8 mouse cellular contexts compared by ENCODE assay signal in the genomic region with DNA sequence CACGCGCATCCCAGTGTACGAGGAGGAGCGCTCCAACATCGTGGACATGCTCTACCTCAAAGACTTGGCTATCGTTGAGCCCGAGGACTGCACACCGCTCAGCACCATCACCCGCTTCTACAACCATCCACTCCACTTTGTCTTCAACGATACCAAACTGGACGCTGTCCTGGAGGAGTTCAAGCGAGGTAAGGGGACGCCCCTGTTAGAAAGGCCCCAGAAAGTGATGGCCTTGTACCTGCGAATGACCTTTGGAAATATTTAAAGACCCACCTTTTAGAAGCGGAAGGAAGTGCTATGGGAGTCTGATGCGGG. TPM values are rescaled to one million over a fixed set of nuclear protein-coding genes. Genes with fewer than 3 reads are reported as not detected.
A peak's percentile ranks its signal among the peaks of the same experiment; 100 is the strongest.
DNase-seq lines count a peak whose midpoint lies in the region; ATAC-seq and TF ChIP-seq lines count a peak whose summit lies in the region.

No protein-coding gene starts in this region.

- no peak for ATAC-seq in heart, postnatal 0 days (ENCODE audit: insufficient read depth, low read depth)

- H3K27ac ChIP-seq in heart, postnatal 0 days (ENCODE audit: low read depth) = peak overlapping the region; percentile 99
- peak overlapping the region; percentile 96 for H3K27ac ChIP-seq in hindbrain, embryonic 10.5 days
- peak overlapping the region; percentile 94 for H3K27ac ChIP-seq in midbrain, embryonic 10.5 days (replicated peaks)

- H3K36me3 ChIP-seq in heart, postnatal 0 days (replicated peaks; ENCODE audit: control insufficient read depth, insufficient read depth, low read length) = peaks cover 15% of the 10 kb centered on the region; the same call in 1 of the 2 replicates
- H3K36me3 ChIP-seq in hindbrain, embryonic 10.5 days = peaks cover 36% of the 10 kb centered on the region
- peaks cover 37% of the 10 kb centered on the region for H3K36me3 ChIP-seq in midbrain, embryonic 10.5 days

- H3K4me3 ChIP-seq in heart, postnatal 0 days (ENCODE audit: low read depth, low read length) = peak overlapping the region; percentile 92
- H3K4me3 ChIP-seq in hindbrain, embryonic 10.5 days = peak overlapping the region; percentile 94
- H3K4me3 ChIP-seq in midbrain, embryonic 10.5 days = peak overlapping the region; percentile 97

- DNase-seq in heart, postnatal 0 days (ENCODE audit: low spot score) = no peak
- DNase-seq in heart, adult 11 months = no peak
- DNase-seq in MEL-GATA-1-ER (ENCODE audit: extremely low read depth, low read depth) = peak; percentile 25
- no peak for DNase-seq in hindbrain, embryonic 10.5 days (ENCODE audit: low spot score)
- no peak for DNase-seq in midbrain, embryonic 10.5 days (ENCODE audit: low spot score)
- DNase-seq in adrenal gland, postnatal 36 days = no peak
- DNase-seq in spleen, adult 12 weeks (ENCODE audit: low spot score) = no peak
- no peak for DNase-seq in layer of hippocampus, adult 11-12 months (ENCODE audit: low spot score)

- peak overlapping the region; percentile 87 for H3K9ac ChIP-seq in heart, postnatal 0 days (replicated peaks; ENCODE audit: low read depth, low read length)

- TF ChIP-seq CTCF in heart, postnatal 0 days (IDR thresholded peaks at IDR 0.05; ENCODE audit: low read depth) = no peak

- H3K4me1 ChIP-seq in heart, postnatal 0 days (ENCODE audit: control insufficient read depth, insufficient read depth) = peaks cover 20% of the 10 kb centered on the region
- H3K4me1 ChIP-seq in hindbrain, embryonic 10.5 days (replicated peaks) = peaks cover 32% of the 10 kb centered on the region
- peaks cover 31% of the 10 kb centered on the region for H3K4me1 ChIP-seq in midbrain, embryonic 10.5 days

- no peaks in the 10 kb centered on the region for H3K9me3 ChIP-seq in heart, postnatal 0 days (replicated peaks; ENCODE audit: control insufficient read depth, low read length)
- no peaks in the 10 kb centered on the region for H3K9me3 ChIP-seq in hindbrain, embryonic 10.5 days
- no peaks in the 10 kb centered on the region for H3K9me3 ChIP-seq in midbrain, embryonic 10.5 days (replicated peaks)

- no peaks in the 10 kb centered on the region for H3K27me3 ChIP-seq in heart, postnatal 0 days (ENCODE audit: control insufficient read depth, insufficient read depth, low read length)
- no peaks in the 10 kb centered on the region for H3K27me3 ChIP-seq in hindbrain, embryonic 10.5 days (ENCODE audit: insufficient read depth, poor library complexity, severe bottlenecking)
- no peaks in the 10 kb centered on the region for H3K27me3 ChIP-seq in midbrain, embryonic 10.5 days (ENCODE audit: low read depth, poor library complexity, severe bottlenecking)

- TF ChIP-seq EP300 in heart, postnatal 0 days (IDR thresholded peaks at IDR 0.05; ENCODE audit: low read depth) = no peak

- WGBS in heart, postnatal 0 days = 2% methylated on average over 16 of the region's 16 CpGs
- WGBS in hindbrain, embryonic 10.5 days = 1% methylated on average over 16 of the region's 16 CpGs
- WGBS in midbrain, embryonic 10.5 days = under 1% methylated on average over 16 of the region's 16 CpGs

- H3K4me2 ChIP-seq in heart, postnatal 0 days (ENCODE audit: low read depth, low read length) = peak overlapping the region; percentile 99

RNA-seq across cellular contexts. Expression of gene Cnnm3, which starts 1.3 kb away (rescaled TPM):
- total RNA-seq in heart, postnatal 0 days (2014; rRNA removed; ENCODE audit: low replicate concordance) = 10.2 and 21.4 TPM in 2 replicates
- 2.0 and 2.2 TPM in 2 replicates for polyA plus RNA-seq in heart, postnatal 0 days (2015; fragmentation: Nextera tagmentation; extraction: Ambion mirVana)
- 3.2 and 3.5 TPM in 2 replicates for polyA plus RNA-seq in hindbrain, embryonic 10.5 days (2016; fragmentation: Nextera tagmentation; extraction: Ambion mirVana)
- polyA plus RNA-seq in midbrain, embryonic 10.5 days (2016; fragmentation: Nextera tagmentation; extraction: Ambion mirVana) = 2.6 and 3.1 TPM in 2 replicates
- total RNA-seq in adrenal gland, postnatal 36 days (2021) = 10 to 100 TPM; 21.5 to 34.2 TPM

RNA-seq across cellular contexts. Expression of gene Ankrd23, which starts 23.8 kb away (rescaled TPM):
- 62.2 and 93.8 TPM in 2 replicates for total RNA-seq in heart, postnatal 0 days (2014; rRNA removed; ENCODE audit: low replicate concordance)
- 26.7 and 34.2 TPM in 2 replicates for polyA plus RNA-seq in heart, postnatal 0 days (2015; fragmentation: Nextera tagmentation; extraction: Ambion mirVana)
- 15.7 and 18.0 TPM in 2 replicates for polyA plus RNA-seq in hindbrain, embryonic 10.5 days (2016; fragmentation: Nextera tagmentation; extraction: Ambion mirVana)
- 16.3 and 17.4 TPM in 2 replicates for polyA plus RNA-seq in midbrain, embryonic 10.5 days (2016; fragmentation: Nextera tagmentation; extraction: Ambion mirVana)
- 1 to 10 TPM; 6.4 to 8.1 TPM for total RNA-seq in adrenal gland, postnatal 36 days (2021)

RNA-seq across cellular contexts. Expression of gene Gm42417, which starts 26.3 kb away (rescaled TPM):
- not detected in 2 replicates for total RNA-seq in heart, postnatal 0 days (2014; rRNA removed; ENCODE audit: low replicate concordance)
- 1.2 TPM in 1 of 2 replicates, not detected in the other for polyA plus RNA-seq in heart, postnatal 0 days (2015; fragmentation: Nextera tagmentation; extraction: Ambion mirVana)
- 0.75 TPM in 1 of 2 replicates, not detected in the other for polyA plus RNA-seq in hindbrain, embryonic 10.5 days (2016; fragmentation: Nextera tagmentation; extraction: Ambion mirVana)
- 0.69 TPM in 1 of 2 replicates, not detected in the other for polyA plus RNA-seq in midbrain, embryonic 10.5 days (2016; fragmentation: Nextera tagmentation; extraction: Ambion mirVana)
- under 1 TPM in 1 of 2 experiments, not detected in 1; 0.49 TPM for total RNA-seq in adrenal gland, postnatal 36 days (2021)

RNA-seq across cellular contexts. Expression of gene Ankrd39, which starts 34.3 kb away (rescaled TPM):
- total RNA-seq in heart, postnatal 0 days (2014; rRNA removed; ENCODE audit: low replicate concordance) = 32.7 and 34.9 TPM in 2 replicates
- polyA plus RNA-seq in heart, postnatal 0 days (2015; fragmentation: Nextera tagmentation; extraction: Ambion mirVana) = 26.6 and 29.0 TPM in 2 replicates
- polyA plus RNA-seq in hindbrain, embryonic 10.5 days (2016; fragmentation: Nextera tagmentation; extraction: Ambion mirVana) = 16.9 and 20.6 TPM in 2 replicates
- 17.8 and 21.2 TPM in 2 replicates for polyA plus RNA-seq in midbrain, embryonic 10.5 days (2016; fragmentation: Nextera tagmentation; extraction: Ambion mirVana)
- 10 to 100 TPM; 11.3 to 12.6 TPM for total RNA-seq in adrenal gland, postnatal 36 days (2021)

RNA-seq across cellular contexts. Expression of gene Cnnm4, which starts 41.5 kb away (rescaled TPM):
- total RNA-seq in heart, postnatal 0 days (2014; rRNA removed; ENCODE audit: low replicate concordance) = 5.2 and 7.4 TPM in 2 replicates
- 3.6 and 4.2 TPM in 2 replicates for polyA plus RNA-seq in heart, postnatal 0 days (2015; fragmentation: Nextera tagmentation; extraction: Ambion mirVana)
- 13.4 and 15.3 TPM in 2 replicates for polyA plus RNA-seq in hindbrain, embryonic 10.5 days (2016; fragmentation: Nextera tagmentation; extraction: Ambion mirVana)
- 15.5 and 15.6 TPM in 2 replicates for polyA plus RNA-seq in midbrain, embryonic 10.5 days (2016; fragmentation: Nextera tagmentation; extraction: Ambion mirVana)
- 1 to 10 TPM; 3.9 to 4.9 TPM for total RNA-seq in adrenal gland, postnatal 36 days (2021)
